Mouse (Mus musculus) kidney, adult 18-20 months (tissue): ENCODE results near the gene Arhgef38.

Experiments used
- DNase-seq: peaks from one replicate; pipeline ENCODE4 v3.0.0; 2021

Arhgef38 gene

GRCm38 (mm10) chr3:133091121-133091663 lies 143.6 kb downstream of the Arhgef38 start:
- no peak for DNase-seq

- no peak for DNase-seq
Observed at GRCm38 (mm10) chr3:133090247-133091120, 144.3 kb downstream of the Arhgef38 start.

GRCm38 (mm10) chr3:133085858-133086257 lies 148.9 kb downstream of the Arhgef38 start:
- DNase-seq: no peak

GRCm38 (mm10) chr3:133082736-133083135 lies 152.0 kb downstream of the Arhgef38 start:
- DNase-seq: no peak

- DNase-seq: no peak
Observed at GRCm38 (mm10) chr3:133075560-133075959, 159.2 kb downstream of the Arhgef38 start.
